Mouse (Mus musculus) neutrophil, adult 5-6 weeks (primary cell): Measurements from ENCODE around the gene D430019H16Rik. TPM values are rescaled to one million over a fixed set of nuclear protein-coding genes. Genes with fewer than 3 reads are reported as not detected.

ENCODE experiments used
- ATAC-seq: fragments of 151-379, 151-347 bp; 2 replicates; pipeline ENCODE4 v1.8.0; 2017; ENCODE audit warnings: mild to moderate bottlenecking, moderate TSS enrichment; ENCODE audit not compliant: insufficient number of reproducible peaks, poor library complexity, low FRiP score, severe bottlenecking; ENCODE audit errors: extremely low read depth
- total RNA-seq: library from RNA; stranded (forward); fragments of 200-1000 nt; gene quantifications from 2 replicates; pipeline ENCODE4 v1.2.3, GENCODE M21; 2017

D430019H16Rik gene
- total RNA-seq, 1 experiment from 2014 or later, result not detected

- no peak for ATAC-seq
Measured at GRCm38 (mm10) chr12:105529545-105529944, 75.9 kb downstream of the D430019H16Rik start.

GRCm38 (mm10) chr12:105531724-105532371 is 78.2 kb downstream of the D430019H16Rik start:
- ATAC-seq, result no peak

DNA sequence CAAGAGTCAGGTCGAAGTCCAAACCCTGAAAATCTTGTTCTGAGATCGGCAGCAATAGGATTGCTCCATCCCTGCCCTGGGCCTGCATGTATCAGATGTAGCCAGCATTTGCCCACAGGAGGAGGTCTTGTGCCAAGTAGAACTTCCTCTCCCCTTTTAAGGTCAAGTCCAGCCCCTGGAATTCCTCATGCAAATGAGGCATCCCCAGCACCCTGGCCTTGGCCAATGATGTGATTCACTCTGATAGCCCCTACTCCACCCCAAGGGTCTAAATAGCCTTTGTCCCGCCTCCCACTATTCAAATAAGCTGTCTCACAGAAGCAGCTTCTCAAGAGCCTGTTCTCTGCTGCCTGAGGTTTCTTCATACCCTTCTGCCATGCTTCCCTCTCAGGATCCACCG is 81.2 kb downstream of the D430019H16Rik start:
- ATAC-seq, result no peak

GRCm38 (mm10) chr12:105535968-105536760 is 82.5 kb downstream of the D430019H16Rik start:
- ATAC-seq, result no peak

- ATAC-seq, result no peak
Measured at GRCm38 (mm10) chr12:105537162-105537561, 83.5 kb downstream of the D430019H16Rik start.

DNA sequence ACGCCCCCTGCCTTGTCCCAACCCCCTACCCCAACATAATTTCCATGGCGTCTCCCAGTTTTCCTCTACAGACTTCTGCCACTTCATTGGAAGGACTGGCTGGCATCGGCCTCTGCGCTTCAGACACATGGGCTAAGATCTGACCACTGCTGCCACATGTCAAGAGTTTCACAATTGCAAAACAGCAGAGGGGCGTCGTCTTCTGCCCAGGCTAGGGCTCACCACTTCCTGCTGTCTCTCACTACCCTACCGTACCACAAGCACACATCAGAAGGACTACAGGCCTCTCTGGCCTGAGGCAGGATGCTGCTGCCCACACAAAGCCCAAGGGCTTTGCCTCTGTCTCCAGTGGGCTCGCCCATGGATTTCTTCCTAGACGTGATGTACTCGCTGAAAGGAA is 86.0 kb downstream of the D430019H16Rik start:
- no peak for ATAC-seq

DNA sequence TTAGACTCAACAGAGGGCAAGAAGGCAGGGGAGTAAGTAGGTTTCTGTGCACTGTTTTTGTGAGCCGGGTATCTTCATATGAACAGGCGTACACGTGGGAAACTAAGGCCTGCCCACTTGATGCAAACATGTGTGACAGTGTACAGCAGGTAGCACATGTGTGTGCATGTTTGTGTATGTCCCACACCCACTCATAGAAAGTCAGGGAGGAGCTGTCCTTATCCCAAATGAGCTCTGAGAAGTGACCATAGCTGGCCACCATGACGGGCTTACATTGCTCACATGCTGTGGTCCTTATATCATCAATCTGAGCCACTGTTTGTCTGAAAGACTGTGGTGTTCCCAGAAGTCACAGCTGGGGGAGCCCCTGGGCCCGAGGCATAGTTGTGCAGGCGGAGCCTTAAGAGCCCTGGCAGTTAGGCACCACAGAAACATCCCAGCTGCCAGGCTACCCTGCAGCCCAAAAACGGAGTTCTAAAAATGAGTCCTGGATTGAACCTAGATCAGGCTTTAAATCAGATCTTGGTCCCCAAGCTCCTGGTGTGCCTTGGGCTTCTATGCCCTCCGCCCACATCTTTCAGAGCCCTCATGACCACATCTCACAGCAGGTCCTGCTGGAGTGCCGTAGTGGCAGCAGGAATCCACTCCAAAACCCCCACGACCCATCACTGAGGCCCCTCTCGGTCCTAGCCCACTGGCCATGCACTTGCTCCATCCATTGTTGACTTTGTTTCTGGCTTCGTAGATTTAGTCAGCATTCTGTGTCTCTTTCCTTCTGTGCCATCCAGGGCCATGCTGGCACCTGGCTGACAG is 88.1 kb downstream of the D430019H16Rik start:
- ATAC-seq, result no peak

- no peak for ATAC-seq
Measured at GRCm38 (mm10) chr12:105542513-105542912, 88.9 kb downstream of the D430019H16Rik start.

Other genes starting within 250 kb of the D430019H16Rik start
- not detected in 2 replicates for gene Tcl1, start 231.1 kb upstream of the D430019H16Rik start, total RNA-seq
- not detected in 2 replicates for gene Tunar, start 120.0 kb upstream of the D430019H16Rik start, total RNA-seq
- not detected in 2 replicates for gene Bdkrb2, start 109.4 kb downstream of the D430019H16Rik start, total RNA-seq
- not detected in 2 replicates for gene Bdkrb1, start 149.2 kb downstream of the D430019H16Rik start, total RNA-seq
- gene Gskip, start 231.0 kb downstream of the D430019H16Rik start, total RNA-seq, result 17.0 and 17.1 TPM in 2 replicates
- gene Atg2b, start 231.4 kb downstream of the D430019H16Rik start, total RNA-seq, result 32.5 and 36.0 TPM in 2 replicates